Mouse (Mus musculus) CH12.LX (cell line): ENCODE measurements at regions not wholly inside any gene's neighbourhood (a gene's known extent, or its start where the extent isn't known, plus 50 kb on each side); places are given as distances from the start of the nearest gene placed in this dataset.

Experiments
- DNase-seq: peaks from one replicate; pipeline ENCODE4 v3.0.0-alpha.2; 2013; ENCODE audit errors: extremely low read depth
- H3K27ac ChIP-seq: 2 replicates; pipeline ENCODE4 v1.5.1; 2012; ENCODE audit warnings: low read depth, mild to moderate bottlenecking, control low read depth, moderate library complexity; ENCODE audit not compliant: insufficient read depth
- H3K27me3 ChIP-seq: replicated peaks from 2 replicates; pipeline ENCODE3; 2012; ENCODE audit warnings: inconsistent platforms
- H3K36me3 ChIP-seq, 2 experiments: replicated peaks in 1 of 2; 2 replicates each; pipeline versions ENCODE3 to v1.6.1; 2012; ENCODE audit warnings: inconsistent platforms in 1 of 2, low read length in 1 of 2, mild to moderate bottlenecking in 1 of 2, mixed read lengths in 1 of 2, moderate library complexity in 1 of 2; ENCODE audit not compliant: control insufficient read depth in 1 of 2, insufficient read depth in 1 of 2
- H3K4me1 ChIP-seq, 2 experiments: 2 replicates each; pipeline ENCODE4 v1.6.1; 2012; ENCODE audit warnings: inconsistent platforms in 1 of 2, moderate library complexity in 1 of 2; ENCODE audit not compliant: insufficient read depth in 2 of 2, control insufficient read depth in 1 of 2
- H3K4me2 ChIP-seq: 2 replicates; pipeline ENCODE4 v1.6.1; 2012; ENCODE audit warnings: low read depth, mild to moderate bottlenecking, control low read depth; ENCODE audit not compliant: poor library complexity, insufficient read depth, severe bottlenecking
- H3K4me3 ChIP-seq, 3 experiments: fragments of 150-350 bp in 1 of 3; sonication (generic) in 1 of 3; replicated peaks in 1 of 3; 2 replicates each; pipeline versions ENCODE3 to v1.5.1; 2011 to 2012; ENCODE audit warnings: low read depth in 2 of 3, low read length in 2 of 3, mild to moderate bottlenecking in 2 of 3, moderate library complexity in 2 of 3, control low read depth in 1 of 3, improper control_type of control experiment in 1 of 3, inconsistent platforms in 1 of 3, mixed read lengths in 1 of 3; ENCODE audit not compliant: poor library complexity in 1 of 3
- H3K79me2 ChIP-seq: replicated peaks from 2 replicates; pipeline ENCODE4 v1.6.1; 2012; ENCODE audit warnings: mild to moderate bottlenecking, moderate library complexity; ENCODE audit not compliant: control insufficient read depth, poor library complexity, insufficient read depth, severe bottlenecking; ENCODE audit errors: extremely low read depth
- H3K9ac ChIP-seq: 2 replicates; pipeline ENCODE4 v1.6.1; 2012; ENCODE audit warnings: low read depth, mild to moderate bottlenecking, control low read depth, moderate library complexity; ENCODE audit not compliant: insufficient read depth
- H3K9me3 ChIP-seq: replicated peaks from 2 replicates; pipeline ENCODE3; 2012; ENCODE audit warnings: low read length, inconsistent platforms, mixed read lengths
- BHLHE40 ChIP-seq: IDR thresholded peaks from 2 replicates; pipeline ENCODE4 v1.6.1; 2011; ENCODE audit warnings: mild to moderate bottlenecking, low read depth, low read length, improper control_type of control experiment
- CTCF ChIP-seq, 2 experiments: IDR thresholded peaks in 1 of 2; conservative IDR thresholded peaks in 1 of 2; 2 replicates each; pipeline ENCODE4 v1.5.1; 2011 to 2012; ENCODE audit warnings: low read depth in 2 of 2, low read length in 2 of 2, improper control_type of control experiment in 1 of 2, inconsistent platforms in 1 of 2, mild to moderate bottlenecking in 1 of 2, moderate library complexity in 1 of 2
- E2F4 ChIP-seq: IDR thresholded peaks from 2 replicates; pipeline ENCODE4 v1.6.1; 2011; ENCODE audit warnings: low read depth, low read length, improper control_type of control experiment; ENCODE audit not compliant: insufficient replicate concordance
- EP300 ChIP-seq: IDR thresholded peaks from 2 replicates; pipeline ENCODE4 v1.6.1; 2011; ENCODE audit warnings: low read length, improper control_type of control experiment
- ETS1 ChIP-seq: conservative IDR thresholded peaks from 2 replicates; pipeline ENCODE4 v1.6.1; 2012; ENCODE audit warnings: low read depth, mild to moderate bottlenecking, inconsistent platforms, low read length, improper control_type of control experiment, moderate library complexity
- GABPA ChIP-seq: IDR thresholded peaks from 2 replicates; pipeline ENCODE4 v1.6.1; 2012; ENCODE audit warnings: low read depth, low read length, improper control_type of control experiment, inconsistent platforms; ENCODE audit not compliant: insufficient replicate concordance
- HCFC1 ChIP-seq: IDR thresholded peaks from 2 replicates; pipeline ENCODE4 v1.6.1; 2012; ENCODE audit warnings: low read depth, mild to moderate bottlenecking, inconsistent platforms, low read length, improper control_type of control experiment
- JUN ChIP-seq: IDR thresholded peaks from 2 replicates; pipeline ENCODE4 v1.6.1; 2011; ENCODE audit warnings: low read depth, mild to moderate bottlenecking, low read length, improper control_type of control experiment, moderate library complexity; ENCODE audit not compliant: insufficient read depth
- MAFK ChIP-seq: IDR thresholded peaks from 2 replicates; pipeline ENCODE4 v1.6.1; 2011; ENCODE audit warnings: low read length, improper control_type of control experiment; ENCODE audit not compliant: insufficient replicate concordance
- MAX ChIP-seq: IDR thresholded peaks from 2 replicates; pipeline ENCODE4 v1.6.1; 2011; ENCODE audit warnings: low read length, improper control_type of control experiment
- MAZ ChIP-seq: IDR thresholded peaks from 2 replicates; pipeline ENCODE4 v1.6.1; 2012; ENCODE audit warnings: low read depth, mild to moderate bottlenecking, inconsistent platforms, low read length, improper control_type of control experiment, moderate library complexity
- MEF2A ChIP-seq: IDR thresholded peaks from 2 replicates; pipeline ENCODE4 v1.6.1; 2014; ENCODE audit warnings: low read depth, mild to moderate bottlenecking, inconsistent platforms, low read length, improper control_type of control experiment, borderline replicate concordance
- MXI1 ChIP-seq: IDR thresholded peaks from 2 replicates; pipeline ENCODE4 v1.6.1; 2011; ENCODE audit warnings: mild to moderate bottlenecking, low read depth, low read length, improper control_type of control experiment
- MYC ChIP-seq: IDR thresholded peaks from 2 replicates; pipeline ENCODE4 v1.6.1; 2011; ENCODE audit warnings: low read depth, mild to moderate bottlenecking, improper control_type of control experiment, low read length
- NRF1 ChIP-seq: IDR thresholded peaks from 2 replicates; pipeline ENCODE4 v1.6.1; 2014; ENCODE audit warnings: low read depth, mild to moderate bottlenecking, inconsistent platforms, low read length, improper control_type of control experiment, moderate library complexity
- PAX5 ChIP-seq: IDR thresholded peaks from 2 replicates; pipeline ENCODE4 v1.6.1; 2012; ENCODE audit warnings: low read length, inconsistent platforms, mixed read lengths
- POLR2AphosphoS2 ChIP-seq: IDR thresholded peaks from 2 replicates; pipeline ENCODE4 v1.6.1; 2011; ENCODE audit warnings: low read depth, low read length, improper control_type of control experiment
- RAD21 ChIP-seq: IDR thresholded peaks from 2 replicates; pipeline ENCODE4 v1.6.1; 2011; ENCODE audit warnings: low read depth, mild to moderate bottlenecking, low read length, improper control_type of control experiment, moderate library complexity
- RCOR1 ChIP-seq: conservative IDR thresholded peaks from 2 replicates; pipeline ENCODE4 v1.6.1; 2012; ENCODE audit warnings: low read depth, mild to moderate bottlenecking, inconsistent platforms, low read length, improper control_type of control experiment
- SIN3A ChIP-seq: IDR thresholded peaks from 2 replicates; pipeline ENCODE4 v1.6.1; 2012; ENCODE audit warnings: low read length, improper control_type of control experiment, inconsistent platforms
- SMC3 ChIP-seq: IDR thresholded peaks from 2 replicates; pipeline ENCODE4 v1.6.1; 2011; ENCODE audit warnings: low read depth, low read length, improper control_type of control experiment
- TBP ChIP-seq: conservative IDR thresholded peaks from 2 replicates; pipeline ENCODE4 v1.6.1; 2011; ENCODE audit warnings: low read depth, low read length, improper control_type of control experiment
- UBTF ChIP-seq: IDR thresholded peaks from 2 replicates; pipeline ENCODE4 v1.6.1; 2012; ENCODE audit warnings: low read depth, mild to moderate bottlenecking, inconsistent platforms, low read length, improper control_type of control experiment, moderate library complexity
- USF1 ChIP-seq: IDR thresholded peaks from 2 replicates; pipeline ENCODE4 v1.6.1; 2014; ENCODE audit warnings: low read depth, mild to moderate bottlenecking, inconsistent platforms, low read length, improper control_type of control experiment
- USF2 ChIP-seq: conservative IDR thresholded peaks from 2 replicates; pipeline ENCODE4 v1.6.1; 2011; ENCODE audit warnings: low read depth, low read length, improper control_type of control experiment
- ZC3H11A ChIP-seq: IDR thresholded peaks from 2 replicates; pipeline ENCODE4 v1.6.1; 2012; ENCODE audit warnings: low read depth, mild to moderate bottlenecking, inconsistent platforms, low read length, improper control_type of control experiment
- ZKSCAN1 ChIP-seq: IDR thresholded peaks from 2 replicates; pipeline ENCODE4 v1.6.1; 2012; ENCODE audit warnings: low read depth, inconsistent platforms, low read length, improper control_type of control experiment, borderline replicate concordance
- dilution Hi-C: fragments of 300-500 bp; cut with MboI; formaldehyde crosslinking; loops from 2 replicates; pipeline ENCODE4 v1.14.3; 2020; ENCODE audit warnings: low sequenced_read_pairs; ENCODE audit not compliant: extremely low pct_unique_long_range_greater_than_20kb, extremely low pct_ligation_motif_present
- in situ Hi-C: fragments of 300-500 bp; cut with MboI; formaldehyde crosslinking; loops from 3 replicates; pipeline ENCODE4 v1.14.3; 2019; ENCODE audit warnings: low sequenced_read_pairs, low pct_ligation_motif_present, low pct_unique_long_range_greater_than_20kb, mixed read lengths

DNA sequence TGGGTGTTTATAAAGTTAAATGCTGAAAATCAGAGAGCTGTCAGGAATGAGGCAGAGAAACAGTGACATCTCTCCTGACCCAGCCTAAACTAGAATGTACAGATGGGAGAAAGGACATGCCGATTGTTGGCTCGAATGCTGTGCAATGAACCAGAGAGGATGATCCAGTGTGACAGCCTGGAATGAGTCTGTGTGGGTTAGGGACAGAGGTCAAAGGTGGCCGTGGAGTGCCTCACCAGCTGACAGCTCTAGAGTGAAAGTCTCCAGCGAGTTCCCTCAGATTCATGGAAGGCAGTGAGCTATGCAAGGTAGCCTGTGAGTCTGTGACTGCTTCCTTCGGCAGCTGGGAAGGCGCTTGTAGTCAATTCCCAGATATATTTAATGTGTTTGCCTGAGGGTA is 663.9 kb downstream of the Cdh8 start:
- Histone ChIP-seq H3K4me3 (no peak overlapping the region), H3K9me3 (peaks cover 32% of the 10 kb centered on the region), H3K36me3 (no peaks in the 10 kb centered on the region), H3K79me2 (no peaks in the 10 kb centered on the region), H3K4me1 (no peaks in the 10 kb centered on the region), H3K4me2 (no peak overlapping the region), H3K9ac (no peak overlapping the region), H3K27me3 (no peaks in the 10 kb centered on the region), H3K27ac (no peak overlapping the region)
- TF ChIP-seq PAX5 (no peak), GABPA (no peak), ETS1 (no peak), POLR2AphosphoS2 (no peak), EP300 (no peak), NRF1 (no peak), MEF2A (no peak), RAD21 (no peak), SIN3A (no peak), CTCF (conservative IDR thresholded peaks at IDR 0.05 in 1 of 2, IDR thresholded peaks at IDR 0.05 in 1 of 2; ENCODE audit: low read depth in 2 of 2, low read length in 2 of 2) (no peak), MXI1 (no peak), ZC3H11A (no peak), SMC3 (no peak), ZKSCAN1 (no peak), MAZ (no peak), MAX (no peak), USF2 (no peak), HCFC1 (no peak)
- DNase-seq = no peak
- in situ Hi-C loops (no loop called here), dilution Hi-C loops (no loop called here)

DNA sequence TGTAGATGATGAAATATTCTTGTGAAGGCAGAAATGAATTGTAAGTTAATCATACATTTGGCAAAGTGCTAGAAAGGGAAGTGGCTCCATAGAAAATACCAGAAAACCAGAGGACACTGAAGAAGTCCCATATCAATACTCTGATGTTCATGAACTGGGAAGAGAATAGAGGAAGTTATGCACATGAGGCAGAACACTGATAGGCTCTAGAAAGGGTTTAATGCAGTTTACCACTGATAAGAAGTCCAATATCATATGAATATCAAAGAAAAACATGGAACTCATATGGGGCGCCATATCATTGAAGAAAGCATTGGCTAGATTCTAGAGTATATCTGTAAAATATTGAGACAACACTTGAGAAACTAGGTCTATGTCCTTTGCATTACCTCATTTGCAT is 708.5 kb downstream of the Cdh8 start:
- no peaks in the 10 kb centered on the region for H3K4me1 ChIP-seq
- DNase-seq = no peak
- no peak overlapping the region for H3K4me2 ChIP-seq
- H3K27ac ChIP-seq = no peak overlapping the region
- peaks cover 25% of the 10 kb centered on the region for H3K9me3 ChIP-seq
- no peak overlapping the region for H3K4me3 ChIP-seq
- no peak overlapping the region for H3K9ac ChIP-seq
- H3K79me2 ChIP-seq = no peaks in the 10 kb centered on the region
- TF ChIP-seq CTCF (conservative IDR thresholded peaks at IDR 0.05 in 1 of 2, IDR thresholded peaks at IDR 0.05 in 1 of 2; ENCODE audit: low read depth in 2 of 2, low read length in 2 of 2) (no peak), MAFK (no peak), UBTF (no peak), POLR2AphosphoS2 (no peak), MYC (no peak), RAD21 (no peak), SIN3A (no peak), NRF1 (no peak), USF1 (no peak), E2F4 (no peak), USF2 (no peak), PAX5 (no peak), JUN (no peak), RCOR1 (no peak), MAZ (no peak), BHLHE40 (no peak), TBP (no peak)
- H3K27me3 ChIP-seq = no peaks in the 10 kb centered on the region
- dilution Hi-C loops (no loop called here), in situ Hi-C loops (no loop called here)
- no peaks in the 10 kb centered on the region for H3K36me3 ChIP-seq
